Mouse (Mus musculus) kidney, adult 9 months (tissue): ENCODE results near the gene Hbb-y.
"Not testable (repeated sequence)": the region's sequence is repeated elsewhere in the genome, so short reads cannot be mapped to it uniquely, and the experiment has no call there.

ENCODE experiments used
- DNase-seq: peaks from one replicate; pipeline ENCODE4 v3.0.0; 2022

The Hbb-y gene

GRCm38 (mm10) chr7:103853090-103853489 lies at the start of gene Hbb-y:
Gene Hbb-y, minus strand, starts transcription at chr7:103853216.
- DNase-seq: no peak

GRCm38 (mm10) chr7:103894385-103894784 lies 41.4 kb upstream of the Hbb-y start, which contains the start of gene Olfr64:
Gene Olfr64, minus strand, starts transcription at chr7:103894485.
- no peak for DNase-seq

- DNase-seq: no peak
Measured at GRCm38 (mm10) chr7:103886152-103886551, 33.1 kb upstream of the Hbb-y start, which contains the start of gene Olfr66. Gene Olfr66, minus strand, starts transcription at chr7:103886252.

- no peak for DNase-seq
Measured at GRCm38 (mm10) chr7:103877093-103877492, 24.1 kb upstream of the Hbb-y start.

- no peak for DNase-seq
Measured at GRCm38 (mm10) chr7:103874451-103874850, 21.4 kb upstream of the Hbb-y start.

- DNase-seq: no peak
Measured at GRCm38 (mm10) chr7:103873064-103873463, 20.0 kb upstream of the Hbb-y start.

- no peak for DNase-seq
Measured at GRCm38 (mm10) chr7:103870667-103871066, 17.7 kb upstream of the Hbb-y start.

GRCm38 (mm10) chr7:103865716-103866115 lies 12.7 kb upstream of the Hbb-y start:
- no peak for DNase-seq

- DNase-seq: no peak
Measured at GRCm38 (mm10) chr7:103861531-103861930, 8.5 kb upstream of the Hbb-y start.

- DNase-seq: no peak
Measured at GRCm38 (mm10) chr7:103860855-103861254, 7.8 kb upstream of the Hbb-y start.

GRCm38 (mm10) chr7:103859076-103859475 lies 6.1 kb upstream of the Hbb-y start:
- DNase-seq: no peak

- no peak for DNase-seq
Measured at GRCm38 (mm10) chr7:103854669-103855068, 1.7 kb upstream of the Hbb-y start.

- no peak for DNase-seq
Measured at GRCm38 (mm10) chr7:103844525-103845325, 8.3 kb downstream of the Hbb-y start.

GRCm38 (mm10) chr7:103843034-103843433 lies 10.0 kb downstream of the Hbb-y start, which contains the start of gene Hbb-bh1:
Gene Hbb-bh1, minus strand, starts transcription at chr7:103843164.
- DNase-seq: no peak

- no peak for DNase-seq
Measured at GRCm38 (mm10) chr7:103840268-103840667, 12.7 kb downstream of the Hbb-y start, which contains the start of gene Hbb-bh2. Gene Hbb-bh2, minus strand, starts transcription at chr7:103840520.

GRCm38 (mm10) chr7:103827808-103828207 lies 25.2 kb downstream of the Hbb-y start, which contains the start of gene Hbb-bs:
Gene Hbb-bs, minus strand, starts transcription at chr7:103828096.
- no peak for DNase-seq

GRCm38 (mm10) chr7:103827139-103827538 lies 25.9 kb downstream of the Hbb-y start:
- DNase-seq: not testable (repeated sequence)

- no peak for DNase-seq
Measured at GRCm38 (mm10) chr7:103826255-103826887, 26.6 kb downstream of the Hbb-y start.

- DNase-seq: no peak
Measured at GRCm38 (mm10) chr7:103825536-103826254, 27.3 kb downstream of the Hbb-y start.

GRCm38 (mm10) chr7:103824597-103824996 lies 28.4 kb downstream of the Hbb-y start:
- no peak for DNase-seq

- not testable (repeated sequence) for DNase-seq
Measured at GRCm38 (mm10) chr7:103815085-103815484, 37.9 kb downstream of the Hbb-y start.

- no peak for DNase-seq
Measured at GRCm38 (mm10) chr7:103813766-103814165, 39.2 kb downstream of the Hbb-y start, which contains the start of gene Hbb-bt. Gene Hbb-bt, minus strand, starts transcription at chr7:103813996.

GRCm38 (mm10) chr7:103813152-103813551 lies 39.9 kb downstream of the Hbb-y start:
- DNase-seq: not testable (repeated sequence)
